ENCODE assay signal across 8 mouse cellular contexts in genomic region chr13:103643993-103644722, GRCm38 (mm10).
DNase-seq lines count a peak whose midpoint lies in the region; ATAC-seq and TF ChIP-seq lines count a peak whose summit lies in the region.

No protein-coding gene starts in this region.

- H3K36me3 ChIP-seq in forebrain, embryonic 15.5 days: no peaks in the 10 kb centered on the region
- no peaks in the 10 kb centered on the region for H3K36me3 ChIP-seq in hindbrain, embryonic 13.5 days
- H3K36me3 ChIP-seq in midbrain, embryonic 13.5 days: no peaks in the 10 kb centered on the region
- H3K36me3 ChIP-seq in stomach, postnatal 0 days (ENCODE audit: control insufficient read depth, insufficient read depth, low read length): no peaks in the 10 kb centered on the region

- WGBS in forebrain, embryonic 15.5 days: 41% methylated on average over 6 of the region's 6 CpGs
- WGBS in hindbrain, embryonic 13.5 days: 42% methylated on average over 6 of the region's 6 CpGs
- WGBS in midbrain, embryonic 13.5 days: 33% methylated on average over 6 of the region's 6 CpGs
- WGBS in stomach, postnatal 0 days: 64% methylated on average over 6 of the region's 6 CpGs

- H3K27ac ChIP-seq in forebrain, embryonic 15.5 days (replicated peaks): no peak overlapping the region
- no peak overlapping the region for H3K27ac ChIP-seq in hindbrain, embryonic 13.5 days
- H3K27ac ChIP-seq in midbrain, embryonic 13.5 days: 0 out of 2 replicates have a peak overlapping the region, but pooled peaks have one; percentile 42
- no peak overlapping the region for H3K27ac ChIP-seq in stomach, postnatal 0 days (replicated peaks)

- H3K9me3 ChIP-seq in forebrain, embryonic 15.5 days: no peaks in the 10 kb centered on the region
- H3K9me3 ChIP-seq in hindbrain, embryonic 13.5 days: no peaks in the 10 kb centered on the region
- H3K9me3 ChIP-seq in midbrain, embryonic 13.5 days: no peaks in the 10 kb centered on the region
- H3K9me3 ChIP-seq in stomach, postnatal 0 days (ENCODE audit: control insufficient read depth, low read length): no peaks in the 10 kb centered on the region

- H3K27me3 ChIP-seq in forebrain, embryonic 15.5 days: no peaks in the 10 kb centered on the region
- peaks cover 3% of the 10 kb centered on the region; the same call in 1 of the 2 replicates for H3K27me3 ChIP-seq in hindbrain, embryonic 13.5 days
- H3K27me3 ChIP-seq in midbrain, embryonic 13.5 days: no peaks in the 10 kb centered on the region
- no peaks in the 10 kb centered on the region for H3K27me3 ChIP-seq in stomach, postnatal 0 days (ENCODE audit: control insufficient read depth, insufficient read depth, low read length)

- no peak overlapping the region for H3K4me2 ChIP-seq in forebrain, embryonic 15.5 days (replicated peaks)
- H3K4me2 ChIP-seq in hindbrain, embryonic 13.5 days: no peak overlapping the region
- no peak overlapping the region for H3K4me2 ChIP-seq in midbrain, embryonic 13.5 days (replicated peaks)
- H3K4me2 ChIP-seq in stomach, postnatal 0 days (replicated peaks; ENCODE audit: low read depth): no peak overlapping the region

- TF ChIP-seq CTCF in stomach, postnatal 0 days (IDR thresholded peaks at IDR 0.05; ENCODE audit: low read depth): peak; percentile 80

- DNase-seq in adrenal gland, adult (ENCODE audit: inconsistent age in 2 of 2, low spot score in 1 of 2): peak; percentile 48 to 80
- no peak for DNase-seq in adrenal gland, adult 18-20 months (ENCODE audit: low spot score in 2 of 2)
- DNase-seq in ZHBTc4 (ENCODE audit: low read depth, low spot score): peak; percentile 63
- peak; percentile 31 for DNase-seq in left cerebral cortex, adult 11 months (ENCODE audit: low spot score)
- DNase-seq in stomach, postnatal 0 days (ENCODE audit: low spot score): peak; percentile 51

- ATAC-seq in forebrain, embryonic 15.5 days (replicated peaks): peak; percentile 74
- peak; percentile 72 for ATAC-seq in hindbrain, embryonic 13.5 days (ENCODE audit: low FRiP score)
- peak; percentile 89 for ATAC-seq in midbrain, embryonic 13.5 days
- peak; percentile 42; the same call in 1 of the 2 replicates for ATAC-seq in stomach, postnatal 0 days (ENCODE audit: low FRiP score, low TSS enrichment)

- no peak overlapping the region for H3K4me3 ChIP-seq in forebrain, embryonic 15.5 days
- no peak overlapping the region for H3K4me3 ChIP-seq in hindbrain, embryonic 13.5 days
- H3K4me3 ChIP-seq in midbrain, embryonic 13.5 days (replicated peaks): no peak overlapping the region
- no peak overlapping the region for H3K4me3 ChIP-seq in stomach, postnatal 0 days (ENCODE audit: low read depth, low read length)

- H3K9ac ChIP-seq in forebrain, embryonic 15.5 days (replicated peaks): no peak overlapping the region
- no peak overlapping the region for H3K9ac ChIP-seq in hindbrain, embryonic 13.5 days
- no peak overlapping the region for H3K9ac ChIP-seq in midbrain, embryonic 13.5 days (replicated peaks)
- no peak overlapping the region for H3K9ac ChIP-seq in stomach, postnatal 0 days (ENCODE audit: low read length)

- no peak for TF ChIP-seq EP300 in stomach, postnatal 0 days (optimal IDR thresholded peaks at IDR 0.05)

- 0 out of 2 replicates have a peak, but pooled peaks cover 3% of the 10 kb centered on the region for H3K4me1 ChIP-seq in forebrain, embryonic 15.5 days
- H3K4me1 ChIP-seq in hindbrain, embryonic 13.5 days (replicated peaks): peaks cover 9% of the 10 kb centered on the region
- H3K4me1 ChIP-seq in midbrain, embryonic 13.5 days (replicated peaks): peaks cover 11% of the 10 kb centered on the region
- H3K4me1 ChIP-seq in stomach, postnatal 0 days (replicated peaks; ENCODE audit: control insufficient read depth, insufficient read depth): no peaks in the 10 kb centered on the region

Comparison
In these comparisons a context has a peak if more than half of its experiments do, and no peak if none do; other contexts are left out.
1. DNase-seq: peak in adrenal gland, adult (2 of 2), ZHBTc4 (single experiment), left cerebral cortex, adult 11 months (single experiment) and stomach, postnatal 0 days (single experiment); none in adrenal gland, adult 18-20 months (0 of 2).
2. Peak in every context shown above with its lines, with median percentiles within 50 percentile points of each other: ATAC-seq.